Mouse (Mus musculus): ENCODE measurements around the gene Bmp6.

Bmp6 gene

GRCm38 (mm10) chr13:38511979-38512378 is 167.1 kb downstream of the Bmp6 start:
- no peak for DNase-seq (ENCODE audit: low spot score)

GRCm38 (mm10) chr13:38513921-38514320 is 169.0 kb downstream of the Bmp6 start:
- no peak for DNase-seq (ENCODE audit: low spot score)

GRCm38 (mm10) chr13:38515431-38515830 is 170.5 kb downstream of the Bmp6 start:
- DNase-seq (ENCODE audit: low spot score): no peak

- no peak for DNase-seq (ENCODE audit: low spot score)
Observed at GRCm38 (mm10) chr13:38515845-38516244, 170.9 kb downstream of the Bmp6 start.

GRCm38 (mm10) chr13:38516582-38516981 is 171.7 kb downstream of the Bmp6 start:
- no peak for DNase-seq (ENCODE audit: low spot score)

GRCm38 (mm10) chr13:38520299-38520698 is 175.4 kb downstream of the Bmp6 start:
- no peak for DNase-seq (ENCODE audit: low spot score)

GRCm38 (mm10) chr13:38522056-38522654 is 177.2 kb downstream of the Bmp6 start:
- no peak for DNase-seq (ENCODE audit: low spot score)

- DNase-seq (ENCODE audit: low spot score): no peak
Observed at GRCm38 (mm10) chr13:38523231-38523630, 178.3 kb downstream of the Bmp6 start.

GRCm38 (mm10) chr13:38525261-38525660 is 180.4 kb downstream of the Bmp6 start:
- no peak for DNase-seq (ENCODE audit: low spot score)

- no peak for DNase-seq (ENCODE audit: low spot score)
Observed at GRCm38 (mm10) chr13:38526116-38526515, 181.2 kb downstream of the Bmp6 start.

- no peak for DNase-seq (ENCODE audit: low spot score)
Observed at GRCm38 (mm10) chr13:38527041-38527796, 182.3 kb downstream of the Bmp6 start.

GRCm38 (mm10) chr13:38527797-38528650 is 183.1 kb downstream of the Bmp6 start:
- peak; percentile 54 for DNase-seq (ENCODE audit: low spot score)

- no peak for DNase-seq (ENCODE audit: low spot score)
Observed at GRCm38 (mm10) chr13:38528687-38529294, 183.9 kb downstream of the Bmp6 start, which contains the start of gene Txndc5. TSS of gene Txndc5 (minus strand) at chr13:38528824.

GRCm38 (mm10) chr13:38529576-38529975 is 184.7 kb downstream of the Bmp6 start:
- DNase-seq (ENCODE audit: low spot score): no peak

- no peak for DNase-seq (ENCODE audit: low spot score)
Observed at GRCm38 (mm10) chr13:38531498-38531897, 186.6 kb downstream of the Bmp6 start.

GRCm38 (mm10) chr13:38533461-38533860 is 188.6 kb downstream of the Bmp6 start:
- no peak for DNase-seq (ENCODE audit: low spot score)

- no peak for DNase-seq (ENCODE audit: low spot score)
Observed at GRCm38 (mm10) chr13:38534016-38534415, 189.1 kb downstream of the Bmp6 start.

GRCm38 (mm10) chr13:38534731-38535130 is 189.8 kb downstream of the Bmp6 start:
- no peak for DNase-seq (ENCODE audit: low spot score)

GRCm38 (mm10) chr13:38537521-38537920 is 192.6 kb downstream of the Bmp6 start:
- DNase-seq (ENCODE audit: low spot score): no peak

- no peak for DNase-seq (ENCODE audit: low spot score)
Observed at GRCm38 (mm10) chr13:38539192-38539900, 194.4 kb downstream of the Bmp6 start.

GRCm38 (mm10) chr13:38543455-38544125 is 198.7 kb downstream of the Bmp6 start:
- no peak for DNase-seq (ENCODE audit: low spot score)
